Mouse (Mus musculus) spleen, adult 2 months (tissue): Measurements from ENCODE around the gene Me1.

Experiments used
- CTCF ChIP-seq: fragments of 200-500 bp; IDR thresholded peaks from 2 replicates; pipeline ENCODE4 v1.5.1; 2011; ENCODE audit warnings: mild to moderate bottlenecking, inconsistent platforms; ENCODE audit not compliant: insufficient read depth, insufficient read length, insufficient replicate concordance; ENCODE audit errors: extremely low read depth
- POLR2A ChIP-seq: fragments of 200-500 bp; IDR thresholded peaks from 2 replicates; pipeline ENCODE4 v1.6.1; 2011; ENCODE audit warnings: low read depth, low read length, inconsistent platforms

DNA sequence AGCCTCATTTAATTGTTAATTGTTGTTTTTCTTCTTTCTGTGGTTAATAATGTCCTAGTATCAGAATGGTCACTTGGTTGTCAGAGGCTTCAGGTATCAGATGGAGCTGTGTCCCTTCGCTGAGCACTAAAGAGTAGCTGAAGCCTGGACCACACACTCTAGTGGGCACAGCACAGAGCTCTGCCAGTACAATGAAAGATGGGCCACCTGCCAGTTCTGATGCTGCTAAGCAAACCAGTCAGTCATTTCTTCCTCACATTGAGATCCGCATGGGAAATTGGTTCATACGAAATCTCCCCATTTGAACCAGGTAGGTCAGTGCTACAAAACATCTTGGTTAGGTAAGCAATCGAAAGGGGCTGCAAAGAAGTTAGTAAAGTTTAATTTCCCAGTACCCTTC is 141.1 kb downstream of the Me1 start:
- no peak for TF ChIP-seq POLR2A
- TF ChIP-seq CTCF = no peak
